Mouse (Mus musculus): ENCODE results near the gene Gadd45g. TPM values are rescaled to one million over a fixed set of nuclear protein-coding genes. Genes with fewer than 3 reads are reported as not detected.

The Gadd45g gene
- polyA plus RNA-seq, 1 experiment from 2014 or later: 79.3 TPM

- Histone ChIP-seq H3K9ac (no peak overlapping the region), H3K9me3 (replicated peaks) (no peaks in the 10 kb centered on the region), H3K4me2 (replicated peaks) (no peak overlapping the region), H3K4me3 (replicated peaks) (no peak overlapping the region), H3K36me3 (no peaks in the 10 kb centered on the region), H3K4me1 (peaks cover 16% of the 10 kb centered on the region), H3K27ac (replicated peaks) (no peak overlapping the region), H3K27me3 (no peaks in the 10 kb centered on the region)
- 83% methylated on average over 5 of the region's 5 CpGs for WGBS
- no peak for ATAC-seq (ENCODE audit: insufficient number of reproducible peaks, low FRiP score, low TSS enrichment, low read depth)
Measured at GRCm38 (mm10) chr13:51873786-51874185, 27.3 kb downstream of the Gadd45g start.

GRCm38 (mm10) chr13:51876131-51876530, 29.7 kb downstream of the Gadd45g start:
- Histone ChIP-seq H3K9me3 (replicated peaks) (no peaks in the 10 kb centered on the region), H3K4me1 (peaks cover 17% of the 10 kb centered on the region), H3K9ac (no peak overlapping the region), H3K4me2 (replicated peaks) (no peak overlapping the region), H3K27ac (replicated peaks) (no peak overlapping the region), H3K27me3 (no peaks in the 10 kb centered on the region), H3K4me3 (replicated peaks) (no peak overlapping the region), H3K36me3 (no peaks in the 10 kb centered on the region)
- 26% methylated on average over 12 of the region's 12 CpGs for WGBS
- ATAC-seq (ENCODE audit: insufficient number of reproducible peaks, low FRiP score, low TSS enrichment, low read depth): 0 out of 2 replicates have a peak, but pooled peaks have one; percentile 49

GRCm38 (mm10) chr13:51878806-51879205, 32.3 kb downstream of the Gadd45g start:
- H3K4me2 ChIP-seq (replicated peaks): no peak overlapping the region
- no peaks in the 10 kb centered on the region for H3K36me3 ChIP-seq
- no peaks in the 10 kb centered on the region for H3K27me3 ChIP-seq
- H3K9ac ChIP-seq: no peak overlapping the region
- no peak overlapping the region for H3K4me3 ChIP-seq (replicated peaks)
- H3K27ac ChIP-seq (replicated peaks): no peak overlapping the region
- H3K4me1 ChIP-seq: peaks cover 17% of the 10 kb centered on the region
- 48% methylated on average over 8 of the region's 8 CpGs for WGBS
- ATAC-seq (ENCODE audit: insufficient number of reproducible peaks, low FRiP score, low TSS enrichment, low read depth): no peak
- H3K9me3 ChIP-seq (replicated peaks): no peaks in the 10 kb centered on the region

- no peaks in the 10 kb centered on the region for H3K9me3 ChIP-seq (replicated peaks)
- no peak overlapping the region for H3K4me2 ChIP-seq (replicated peaks)
- H3K9ac ChIP-seq: no peak overlapping the region
- no peak overlapping the region for H3K4me3 ChIP-seq (replicated peaks)
- no peaks in the 10 kb centered on the region for H3K27me3 ChIP-seq
- H3K4me1 ChIP-seq: peaks cover 22% of the 10 kb centered on the region
- no peak overlapping the region for H3K27ac ChIP-seq (replicated peaks)
- 86% methylated on average over 3 of the region's 3 CpGs for WGBS
- no peak for ATAC-seq (ENCODE audit: insufficient number of reproducible peaks, low FRiP score, low TSS enrichment, low read depth)
- no peaks in the 10 kb centered on the region for H3K36me3 ChIP-seq
Measured at GRCm38 (mm10) chr13:51879571-51879970, 33.1 kb downstream of the Gadd45g start.

- Histone ChIP-seq H3K4me1 (peaks cover 22% of the 10 kb centered on the region), H3K9ac (no peak overlapping the region), H3K9me3 (replicated peaks) (no peaks in the 10 kb centered on the region), H3K27me3 (no peaks in the 10 kb centered on the region), H3K36me3 (no peaks in the 10 kb centered on the region), H3K4me3 (replicated peaks) (no peak overlapping the region), H3K4me2 (replicated peaks) (no peak overlapping the region), H3K27ac (replicated peaks) (no peak overlapping the region)
- WGBS: 77% methylated on average over 4 of the region's 4 CpGs
- ATAC-seq (ENCODE audit: insufficient number of reproducible peaks, low FRiP score, low TSS enrichment, low read depth): no peak
Measured at GRCm38 (mm10) chr13:51880019-51880418, 33.5 kb downstream of the Gadd45g start.

GRCm38 (mm10) chr13:51881271-51882128, 35.0 kb downstream of the Gadd45g start:
- Histone ChIP-seq H3K4me2 (replicated peaks) (no peak overlapping the region), H3K9ac (no peak overlapping the region), H3K9me3 (replicated peaks) (no peaks in the 10 kb centered on the region), H3K27me3 (no peaks in the 10 kb centered on the region), H3K36me3 (no peaks in the 10 kb centered on the region), H3K4me1 (peaks cover 22% of the 10 kb centered on the region), H3K4me3 (replicated peaks) (no peak overlapping the region), H3K27ac (replicated peaks) (no peak overlapping the region)
- 57% methylated on average over 11 of the region's 11 CpGs for WGBS
- ATAC-seq (ENCODE audit: insufficient number of reproducible peaks, low FRiP score, low TSS enrichment, low read depth): no peak

GRCm38 (mm10) chr13:51882218-51882617, 35.7 kb downstream of the Gadd45g start:
- WGBS: 78% methylated on average over 3 of the region's 3 CpGs
- H3K27ac ChIP-seq (replicated peaks): no peak overlapping the region
- H3K27me3 ChIP-seq: no peaks in the 10 kb centered on the region
- ATAC-seq (ENCODE audit: insufficient number of reproducible peaks, low FRiP score, low TSS enrichment, low read depth): no peak
- H3K9me3 ChIP-seq (replicated peaks): no peaks in the 10 kb centered on the region
- H3K9ac ChIP-seq: no peak overlapping the region
- H3K4me3 ChIP-seq (replicated peaks): no peak overlapping the region
- H3K4me1 ChIP-seq: peaks cover 26% of the 10 kb centered on the region
- no peaks in the 10 kb centered on the region for H3K36me3 ChIP-seq
- H3K4me2 ChIP-seq (replicated peaks): no peak overlapping the region

- no peaks in the 10 kb centered on the region for H3K27me3 ChIP-seq
- no peaks in the 10 kb centered on the region for H3K36me3 ChIP-seq
- ATAC-seq (ENCODE audit: insufficient number of reproducible peaks, low FRiP score, low TSS enrichment, low read depth): no peak
- no peak overlapping the region for H3K4me2 ChIP-seq (replicated peaks)
- no peaks in the 10 kb centered on the region for H3K9me3 ChIP-seq (replicated peaks)
- H3K27ac ChIP-seq (replicated peaks): no peak overlapping the region
- WGBS: 67% methylated on average over 5 of the region's 5 CpGs
- H3K4me3 ChIP-seq (replicated peaks): no peak overlapping the region
- peaks cover 23% of the 10 kb centered on the region for H3K4me1 ChIP-seq
- H3K9ac ChIP-seq: no peak overlapping the region
Measured at GRCm38 (mm10) chr13:51884250-51884649, 37.8 kb downstream of the Gadd45g start.

GRCm38 (mm10) chr13:51885594-51885993, 39.1 kb downstream of the Gadd45g start:
- H3K27ac ChIP-seq (replicated peaks): no peak overlapping the region
- 86% methylated on average over 10 of the region's 10 CpGs for WGBS
- no peak for ATAC-seq (ENCODE audit: insufficient number of reproducible peaks, low FRiP score, low TSS enrichment, low read depth)

GRCm38 (mm10) chr13:51886085-51886484, 39.6 kb downstream of the Gadd45g start:
- Histone ChIP-seq H3K4me3 (replicated peaks) (no peak overlapping the region), H3K4me1 (peaks cover 21% of the 10 kb centered on the region), H3K9ac (no peak overlapping the region), H3K27me3 (no peaks in the 10 kb centered on the region), H3K36me3 (no peaks in the 10 kb centered on the region), H3K27ac (replicated peaks) (no peak overlapping the region; the same call in 1 of the 2 replicates), H3K4me2 (replicated peaks) (no peak overlapping the region), H3K9me3 (replicated peaks) (no peaks in the 10 kb centered on the region)
- ATAC-seq (ENCODE audit: insufficient number of reproducible peaks, low FRiP score, low TSS enrichment, low read depth): no peak
- WGBS: 61% methylated on average over 6 of the region's 6 CpGs

More at GRCm38 (mm10) chr13:51885594-51885993, 39.1 kb downstream of the Gadd45g start:
- peaks cover 21% of the 10 kb centered on the region for H3K4me1 ChIP-seq
- no peak overlapping the region for H3K9ac ChIP-seq
- H3K27me3 ChIP-seq: no peaks in the 10 kb centered on the region
- no peak overlapping the region for H3K4me2 ChIP-seq (replicated peaks)
- H3K9me3 ChIP-seq (replicated peaks): no peaks in the 10 kb centered on the region
- H3K4me3 ChIP-seq (replicated peaks): no peak overlapping the region
- no peaks in the 10 kb centered on the region for H3K36me3 ChIP-seq

GRCm38 (mm10) chr13:51886723-51887122, 40.2 kb downstream of the Gadd45g start:
- Histone ChIP-seq H3K27me3 (no peaks in the 10 kb centered on the region), H3K9ac (no peak overlapping the region), H3K27ac (replicated peaks) (peak overlapping the region; percentile 48; the same call in 1 of the 2 replicates), H3K4me1 (peaks cover 21% of the 10 kb centered on the region), H3K9me3 (replicated peaks) (no peaks in the 10 kb centered on the region), H3K4me2 (replicated peaks) (no peak overlapping the region), H3K4me3 (replicated peaks) (no peak overlapping the region), H3K36me3 (no peaks in the 10 kb centered on the region)
- no peak for ATAC-seq (ENCODE audit: insufficient number of reproducible peaks, low FRiP score, low TSS enrichment, low read depth)
- WGBS: 51% methylated on average over 10 of the region's 10 CpGs

GRCm38 (mm10) chr13:51888426-51888825, 41.9 kb downstream of the Gadd45g start:
- Histone ChIP-seq H3K36me3 (no peaks in the 10 kb centered on the region), H3K4me1 (peaks cover 21% of the 10 kb centered on the region), H3K27ac (replicated peaks) (no peak overlapping the region), H3K4me3 (replicated peaks) (no peak overlapping the region), H3K9me3 (replicated peaks) (no peaks in the 10 kb centered on the region), H3K9ac (no peak overlapping the region), H3K27me3 (no peaks in the 10 kb centered on the region), H3K4me2 (replicated peaks) (no peak overlapping the region)
- no peak for ATAC-seq (ENCODE audit: insufficient number of reproducible peaks, low FRiP score, low TSS enrichment, low read depth)
- 70% methylated on average over 2 of the region's 2 CpGs for WGBS
